Mouse (Mus musculus): ENCODE data around the gene Mrgpra2b. TPM values are rescaled to one million over a fixed set of nuclear protein-coding genes. Genes with fewer than 3 reads are reported as not detected.
"Not testable (repeated sequence)": the region's sequence is repeated elsewhere in the genome, so short reads cannot be mapped to it uniquely, and the experiment has no call there.

The Mrgpra2b gene
- 0.30 and 0.64 TPM in 2 replicates for polyA plus RNA-seq (2015; fragmentation: Nextera tagmentation; extraction: Ambion mirVana)

- Histone ChIP-seq H3K4me1 (replicated peaks) (no peaks in the 10 kb centered on the region), H3K9me3 (replicated peaks) (peaks cover 5% of the 10 kb centered on the region; the same call in 1 of the 2 replicates), H3K27me3 (no peaks in the 10 kb centered on the region), H3K9ac (no peak within 1 kb of the TSS), H3K4me3 (replicated peaks) (no peak within 1 kb of the TSS), H3K27ac (no peak within 1 kb of the TSS), H3K36me3 (no peaks in the 10 kb centered on the region), H3K4me2 (no peak within 1 kb of the TSS)
- no peak for ATAC-seq (ENCODE audit: low read depth)
- no peak for DNase-seq
Observed at GRCm38 (mm10) chr7:47528762-47529161, at the start of gene Mrgpra2b. Mrgpra2b (minus strand) TSS chr7:47528862.

- Histone ChIP-seq H3K4me1 (replicated peaks) (no peaks in the 10 kb centered on the region), H3K4me3 (replicated peaks) (no peak overlapping the region), H3K4me2 (no peak overlapping the region), H3K27ac (no peak overlapping the region), H3K36me3 (no peaks in the 10 kb centered on the region), H3K27me3 (no peaks in the 10 kb centered on the region), H3K9ac (no peak overlapping the region), H3K9me3 (replicated peaks) (no peaks in the 10 kb centered on the region; the same call in 1 of the 2 replicates)
- ATAC-seq (ENCODE audit: low read depth): no peak
- no peak for DNase-seq
- 35% methylated on average over 1 of the region's 1 CpGs for WGBS (ENCODE audit: insufficient replicate concordance)
Observed at GRCm38 (mm10) chr7:47516379-47516778, 12.3 kb downstream of the Mrgpra2b start.

- DNase-seq (no peak), ATAC-seq (ENCODE audit: low read depth) (no peak)
- Histone ChIP-seq H3K9me3 (replicated peaks) (no peaks in the 10 kb centered on the region; the same call in 1 of the 2 replicates), H3K4me1 (replicated peaks) (no peaks in the 10 kb centered on the region), H3K9ac (no peak overlapping the region), H3K36me3 (no peaks in the 10 kb centered on the region), H3K27me3 (no peaks in the 10 kb centered on the region), H3K4me3 (replicated peaks) (no peak overlapping the region), H3K27ac (no peak overlapping the region), H3K4me2 (no peak overlapping the region)
- WGBS (ENCODE audit: insufficient replicate concordance): 49% methylated on average over 2 of the region's 2 CpGs
Observed at GRCm38 (mm10) chr7:47515050-47515449, 13.6 kb downstream of the Mrgpra2b start.

GRCm38 (mm10) chr7:47502953-47503352 is 25.7 kb downstream of the Mrgpra2b start:
- ATAC-seq (ENCODE audit: low read depth): no peak
- Histone ChIP-seq H3K9me3 (replicated peaks) (0 out of 2 replicates have a peak, but pooled peaks cover 3% of the 10 kb centered on the region), H3K4me3 (replicated peaks) (no peak overlapping the region), H3K27me3 (no peaks in the 10 kb centered on the region), H3K27ac (no peak overlapping the region), H3K4me2 (no peak overlapping the region), H3K36me3 (no peaks in the 10 kb centered on the region), H3K4me1 (replicated peaks) (no peaks in the 10 kb centered on the region), H3K9ac (no peak overlapping the region)
- DNase-seq: no peak
- WGBS (ENCODE audit: insufficient replicate concordance): 58% methylated on average over 4 of the region's 4 CpGs

GRCm38 (mm10) chr7:47491266-47491665 is 37.4 kb downstream of the Mrgpra2b start:
- not testable (repeated sequence) for H3K27me3 ChIP-seq

GRCm38 (mm10) chr7:47489438-47489837 is 39.2 kb downstream of the Mrgpra2b start:
- H3K27me3 ChIP-seq; H3K9me3 ChIP-seq (replicated peaks); H3K4me3 ChIP-seq (replicated peaks); H3K9ac ChIP-seq; H3K4me1 ChIP-seq (replicated peaks); H3K4me2 ChIP-seq; ATAC-seq (ENCODE audit: low read depth); H3K27ac ChIP-seq; H3K36me3 ChIP-seq; DNase-seq: not testable (repeated sequence)
- WGBS (ENCODE audit: insufficient replicate concordance): no CpG with 5 or more reads among the region's 1 CpGs

More at GRCm38 (mm10) chr7:47491266-47491665, 37.4 kb downstream of the Mrgpra2b start:
- not testable (repeated sequence) for H3K4me2 ChIP-seq; H3K36me3 ChIP-seq; H3K9me3 ChIP-seq (replicated peaks); H3K9ac ChIP-seq; DNase-seq; H3K4me1 ChIP-seq (replicated peaks); ATAC-seq (ENCODE audit: low read depth); H3K4me3 ChIP-seq (replicated peaks); H3K27ac ChIP-seq

GRCm38 (mm10) chr7:47483181-47483580 is 45.5 kb downstream of the Mrgpra2b start:
- not testable (repeated sequence) for H3K9me3 ChIP-seq (replicated peaks); H3K4me2 ChIP-seq; ATAC-seq (ENCODE audit: low read depth); H3K36me3 ChIP-seq; H3K9ac ChIP-seq; DNase-seq; H3K4me3 ChIP-seq (replicated peaks); H3K27me3 ChIP-seq; H3K4me1 ChIP-seq (replicated peaks); H3K27ac ChIP-seq

- not testable (repeated sequence) for H3K4me3 ChIP-seq (replicated peaks); H3K4me2 ChIP-seq; H3K9me3 ChIP-seq (replicated peaks); DNase-seq; H3K4me1 ChIP-seq (replicated peaks); H3K27me3 ChIP-seq; H3K36me3 ChIP-seq; H3K9ac ChIP-seq; H3K27ac ChIP-seq; ATAC-seq (ENCODE audit: low read depth)
- 15% methylated on average over 1 of the region's 3 CpGs for WGBS (ENCODE audit: insufficient replicate concordance)
Observed at GRCm38 (mm10) chr7:47473904-47474303, 54.8 kb downstream of the Mrgpra2b start.

GRCm38 (mm10) chr7:47465278-47465981 is 63.2 kb downstream of the Mrgpra2b start:
- not testable (repeated sequence) for H3K4me1 ChIP-seq (replicated peaks); ATAC-seq (ENCODE audit: low read depth); H3K27me3 ChIP-seq; H3K4me2 ChIP-seq; H3K4me3 ChIP-seq (replicated peaks); H3K9ac ChIP-seq; DNase-seq; H3K9me3 ChIP-seq (replicated peaks); H3K27ac ChIP-seq; H3K36me3 ChIP-seq

GRCm38 (mm10) chr7:47452015-47452414 is 76.6 kb downstream of the Mrgpra2b start, which contains the start of gene Mrgpra2a:
Mrgpra2a (minus strand) TSS chr7:47452139.
- no CpG with 5 or more reads among the region's 1 CpGs for WGBS (ENCODE audit: insufficient replicate concordance)
- not testable (repeated sequence) for H3K27ac ChIP-seq; H3K4me2 ChIP-seq; H3K4me1 ChIP-seq (replicated peaks); DNase-seq; H3K9me3 ChIP-seq (replicated peaks); ATAC-seq (ENCODE audit: low read depth); H3K9ac ChIP-seq; H3K27me3 ChIP-seq; H3K4me3 ChIP-seq (replicated peaks); H3K36me3 ChIP-seq

- H3K27me3 ChIP-seq; DNase-seq; H3K9ac ChIP-seq; H3K9me3 ChIP-seq (replicated peaks); H3K4me3 ChIP-seq (replicated peaks); H3K4me2 ChIP-seq; H3K36me3 ChIP-seq; ATAC-seq (ENCODE audit: low read depth); H3K27ac ChIP-seq; H3K4me1 ChIP-seq (replicated peaks): not testable (repeated sequence)
Observed at GRCm38 (mm10) chr7:47445729-47446128, 82.9 kb downstream of the Mrgpra2b start.

- WGBS (ENCODE audit: insufficient replicate concordance): 18% methylated on average over 1 of the region's 2 CpGs
- H3K27ac ChIP-seq: not testable (repeated sequence)
Observed at GRCm38 (mm10) chr7:47436463-47436862, 92.2 kb downstream of the Mrgpra2b start.

More at GRCm38 (mm10) chr7:47436463-47436862, 92.2 kb downstream of the Mrgpra2b start:
- not testable (repeated sequence) for H3K9ac ChIP-seq; H3K4me3 ChIP-seq (replicated peaks); H3K36me3 ChIP-seq; DNase-seq; ATAC-seq (ENCODE audit: low read depth); H3K4me1 ChIP-seq (replicated peaks); H3K4me2 ChIP-seq; H3K9me3 ChIP-seq (replicated peaks); H3K27me3 ChIP-seq

Data from liver, embryonic 13.5 days (tissue).